ENCODE assay signal across 13 mouse cellular contexts in genomic region chr7:19935961-19936360, GRCm38 (mm10). TPM values are rescaled to one million over a fixed set of nuclear protein-coding genes. Genes with fewer than 3 reads are reported as not detected.
A peak's percentile ranks its signal among the peaks of the same experiment; 100 is the strongest.
DNase-seq lines count a peak whose midpoint lies in the region; ATAC-seq and TF ChIP-seq lines count a peak whose summit lies in the region.
"Had no signal": no experiment of that assay in that cellular context is flagged by ENCODE, and none has a peak within 500 bp of the region (broad histone marks: within the 10 kb centered on the region; RNA-seq: fewer than 3 reads in every experiment).

No protein-coding gene starts in this region.

- DNase-seq in Muller cell, postnatal 12 days (ENCODE audit: inconsistent ontology term): peak; percentile 66
- peak; percentile 27 to 45 for DNase-seq in heart, postnatal 14 days
- peak; percentile 73 for DNase-seq in lung, embryonic 14.5 days
- DNase-seq in hindbrain, embryonic 10.5 days (ENCODE audit: low spot score): no peak
- no peak for DNase-seq in B cell, adult 2 months

- no peaks in the 10 kb centered on the region for H3K36me3 ChIP-seq in lung, embryonic 14.5 days (ENCODE audit: insufficient read depth)
- no peaks in the 10 kb centered on the region for H3K36me3 ChIP-seq in hindbrain, embryonic 10.5 days
- H3K36me3 ChIP-seq: limb, embryonic 13.5 days had no signal

- 50% methylated on average over 6 of the region's 6 CpGs for WGBS in lung, embryonic 14.5 days
- WGBS in hindbrain, embryonic 10.5 days: 85% methylated on average over 6 of the region's 6 CpGs

- H3K4me3 ChIP-seq in bone marrow macrophage, adult 2 months (ENCODE audit: insufficient read depth, low read length): peak overlapping the region; percentile 38
- no peak overlapping the region for H3K4me3 ChIP-seq in lung, embryonic 14.5 days (ENCODE audit: low read depth, low read length)
- H3K4me3 ChIP-seq in hindbrain, embryonic 10.5 days: no peak overlapping the region
- H3K4me3 ChIP-seq: limb, embryonic 13.5 days had no signal

- intact Hi-C loops in heart, postnatal 14 days (cut with DNase I): no loop called here

- TF ChIP-seq CTCF in bone marrow macrophage, adult 2 months (IDR thresholded peaks at IDR 0.05; ENCODE audit: low read depth, low read length): no peak
- no peak for TF ChIP-seq CTCF in lung, embryonic 14.5 days (IDR thresholded peaks at IDR 0.05; ENCODE audit: low read depth)

- H3K27me3 ChIP-seq in lung, embryonic 14.5 days (ENCODE audit: insufficient read depth, low read length): no peaks in the 10 kb centered on the region
- H3K27me3 ChIP-seq in hindbrain, embryonic 10.5 days (ENCODE audit: insufficient read depth, poor library complexity, severe bottlenecking): no peaks in the 10 kb centered on the region
- H3K27me3 ChIP-seq: Patski had no signal

- H3K27ac ChIP-seq in bone marrow macrophage, adult 2 months (ENCODE audit: insufficient read depth, low read depth, low read length): peak overlapping the region; percentile 86
- peak overlapping the region; percentile 48 for H3K27ac ChIP-seq in lung, embryonic 14.5 days (ENCODE audit: low read depth)
- H3K27ac ChIP-seq in hindbrain, embryonic 10.5 days: no peak overlapping the region
- H3K27ac ChIP-seq: limb, embryonic 13.5 days had no signal

- H3K4me1 ChIP-seq in bone marrow macrophage, adult 2 months (ENCODE audit: control insufficient read depth, insufficient read depth, low read length): peaks cover 39% of the 10 kb centered on the region
- 0 out of 2 replicates have a peak, but pooled peaks cover 4% of the 10 kb centered on the region for H3K4me1 ChIP-seq in lung, embryonic 14.5 days (ENCODE audit: insufficient read depth)
- H3K4me1 ChIP-seq in hindbrain, embryonic 10.5 days (replicated peaks): 0 out of 2 replicates have a peak, but pooled peaks cover 4% of the 10 kb centered on the region

- ATAC-seq in lung, embryonic 14.5 days (ENCODE audit: insufficient read depth): no peak
- no peak for ATAC-seq in monocyte, adult 5-6 weeks (replicated peaks; ENCODE audit: insufficient number of reproducible peaks, low FRiP score, low TSS enrichment, poor library complexity, severe bottlenecking)
- ATAC-seq: Patski had no signal

- no peak overlapping the region for H3K4me2 ChIP-seq in lung, embryonic 14.5 days
- H3K4me2 ChIP-seq: limb, embryonic 13.5 days had no signal

- TF ChIP-seq POLR2A in bone marrow macrophage, adult 2 months (IDR thresholded peaks at IDR 0.05; ENCODE audit: borderline replicate concordance, low read depth, low read length): no peak

- no peak overlapping the region for H3K9ac ChIP-seq in lung, embryonic 14.5 days
- H3K9ac ChIP-seq: limb, embryonic 13.5 days had no signal

- no peaks in the 10 kb centered on the region for H3K9me3 ChIP-seq in lung, embryonic 14.5 days (ENCODE audit: low read depth, low read length)
- H3K9me3 ChIP-seq in hindbrain, embryonic 10.5 days: 0 out of 2 replicates have a peak, but pooled peaks cover 2% of the 10 kb centered on the region
- H3K9me3 ChIP-seq: limb, embryonic 13.5 days had no signal

RNA-seq across cellular contexts. Expression of gene Igsf23, which starts 14.6 kb away (rescaled TPM):
- polyA plus RNA-seq in bone marrow macrophage, adult 2 months (2012; ENCODE audit: insufficient read depth, insufficient read length, missing spikeins): not detected in 2 replicates
- total RNA-seq in heart, postnatal 14 days (2021): 1 to 10 TPM; 1.3 to 1.6 TPM
- 1.2 and 1.3 TPM in 2 replicates for polyA plus RNA-seq in lung, embryonic 14.5 days (2014; fragmentation: Nextera tagmentation; extraction: Ambion mirVana)
- polyA plus RNA-seq in hindbrain, embryonic 10.5 days (2016; fragmentation: Nextera tagmentation; extraction: Ambion mirVana): 0.21 and 0.41 TPM in 2 replicates
- 0.75 TPM in 1 of 3 replicates, not detected in the others for total RNA-seq in monocyte, adult 5-6 weeks (2017)
- total RNA-seq: midbrain, postnatal 0 days had no signal
- polyA plus RNA-seq: brain, embryonic 14.5 days; midbrain, postnatal 0 days had no signal

RNA-seq across cellular contexts. Expression of gene Pvr, which starts 15.0 kb away (rescaled TPM):
- polyA plus RNA-seq in bone marrow macrophage, adult 2 months (2012; ENCODE audit: insufficient read depth, insufficient read length, missing spikeins): 13.0 and 16.9 TPM in 2 replicates
- 10 to 100 TPM; 20.0 to 25.6 TPM for total RNA-seq in heart, postnatal 14 days (2021)
- polyA plus RNA-seq in lung, embryonic 14.5 days (2014; fragmentation: Nextera tagmentation; extraction: Ambion mirVana): 13.0 and 13.2 TPM in 2 replicates
- 4.4 and 5.4 TPM in 2 replicates for polyA plus RNA-seq in hindbrain, embryonic 10.5 days (2016; fragmentation: Nextera tagmentation; extraction: Ambion mirVana)
- total RNA-seq in monocyte, adult 5-6 weeks (2017): 8.2 to 13.6 TPM (median 12.2 TPM) in 3 replicates

RNA-seq across cellular contexts. Expression of gene Ceacam20, which starts 29.3 kb away (rescaled TPM):
- not detected in 2 replicates for polyA plus RNA-seq in bone marrow macrophage, adult 2 months (2012; ENCODE audit: insufficient read depth, insufficient read length, missing spikeins)
- not detected for total RNA-seq in heart, postnatal 14 days (2021)
- not detected in 2 replicates for polyA plus RNA-seq in lung, embryonic 14.5 days (2014; fragmentation: Nextera tagmentation; extraction: Ambion mirVana)
- polyA plus RNA-seq in hindbrain, embryonic 10.5 days (2016; fragmentation: Nextera tagmentation; extraction: Ambion mirVana): not detected in 2 replicates
- total RNA-seq in monocyte, adult 5-6 weeks (2017): not detected in 3 replicates
- total RNA-seq: granulocyte monocyte progenitor cell, adult 5-6 weeks; midbrain, postnatal 0 days had no signal
- polyA plus RNA-seq: brain, embryonic 14.5 days; limb, embryonic 13.5 days; midbrain, postnatal 0 days; Patski; urinary bladder, adult 2 months had no signal

RNA-seq across cellular contexts. Expression of gene Ceacam19, which starts 48.2 kb away (rescaled TPM):
- polyA plus RNA-seq in bone marrow macrophage, adult 2 months (2012; ENCODE audit: insufficient read depth, insufficient read length, missing spikeins): 8.1 and 8.5 TPM in 2 replicates
- total RNA-seq in heart, postnatal 14 days (2021): not detected
- polyA plus RNA-seq in lung, embryonic 14.5 days (2014; fragmentation: Nextera tagmentation; extraction: Ambion mirVana): not detected in 2 replicates
- polyA plus RNA-seq in hindbrain, embryonic 10.5 days (2016; fragmentation: Nextera tagmentation; extraction: Ambion mirVana): not detected in 2 replicates
- total RNA-seq in monocyte, adult 5-6 weeks (2017): 0.38 to 1.2 TPM (median 0.75 TPM) in 3 replicates
- total RNA-seq: granulocyte monocyte progenitor cell, adult 5-6 weeks had no signal
- polyA plus RNA-seq: midbrain, postnatal 0 days had no signal

RNA-seq across cellular contexts. Expression of gene Nlrp9b, which starts 55.3 kb away (rescaled TPM):
- polyA plus RNA-seq in bone marrow macrophage, adult 2 months (2012; ENCODE audit: insufficient read depth, insufficient read length, missing spikeins): not detected in 2 replicates
- total RNA-seq in heart, postnatal 14 days (2021): not detected
- polyA plus RNA-seq in lung, embryonic 14.5 days (2014; fragmentation: Nextera tagmentation; extraction: Ambion mirVana): not detected in 2 replicates
- polyA plus RNA-seq in hindbrain, embryonic 10.5 days (2016; fragmentation: Nextera tagmentation; extraction: Ambion mirVana): not detected in 2 replicates
- total RNA-seq in monocyte, adult 5-6 weeks (2017): not detected in 3 replicates
- total RNA-seq: granulocyte monocyte progenitor cell, adult 5-6 weeks; midbrain, postnatal 0 days had no signal
- polyA plus RNA-seq: brain, embryonic 14.5 days; limb, embryonic 13.5 days; midbrain, postnatal 0 days; Patski; urinary bladder, adult 2 months had no signal

Comparison
In these comparisons a context has a peak if more than half of its experiments do, and no peak if none do; other contexts are left out.
1. DNase-seq: peak in Muller cell, postnatal 12 days (single experiment), heart, postnatal 14 days (2 of 2) and lung, embryonic 14.5 days (single experiment); none in hindbrain, embryonic 10.5 days (single experiment) and B cell, adult 2 months (0 of 2).